Mouse (Mus musculus): ENCODE measurements around the gene Nkg7.

DNA sequence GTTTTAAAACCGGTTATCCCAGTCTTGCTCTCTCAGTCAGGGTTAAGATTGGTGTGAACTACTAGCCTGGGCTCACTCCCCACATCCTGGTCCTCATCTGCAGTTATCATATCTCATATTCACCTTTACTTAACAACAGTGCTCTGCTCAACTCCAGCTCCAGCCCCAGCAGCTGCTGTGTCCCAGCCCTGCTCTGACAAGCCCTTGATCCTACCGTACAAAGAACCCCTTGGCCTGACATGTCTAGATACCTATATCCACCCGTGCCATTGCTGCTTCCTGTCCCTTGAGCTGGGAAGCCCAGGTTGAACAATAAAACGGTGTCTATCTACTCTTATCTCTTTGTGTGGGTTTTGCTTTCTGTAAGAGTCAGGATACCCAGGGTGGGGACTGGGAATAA lies 7.4 kb upstream of the Nkg7 start:
- TF ChIP-seq CTCF (IDR thresholded peaks at IDR 0.05; ENCODE audit: control insufficient read depth, insufficient read depth, insufficient read length) (no peak), MAX (IDR thresholded peaks at IDR 0.05) (no peak), MYOG (IDR thresholded peaks at IDR 0.05; ENCODE audit: control insufficient read depth, extremely low read depth, insufficient read length) (no peak), MYOD1 (IDR thresholded peaks at IDR 0.05; ENCODE audit: control insufficient read depth, insufficient read length, low read depth) (no peak), USF1 (IDR thresholded peaks at IDR 0.05; ENCODE audit: low read depth) (no peak)
